Mouse (Mus musculus) heart, postnatal 0 days (tissue): ENCODE data around the gene Epha8. TPM values are rescaled to one million over a fixed set of nuclear protein-coding genes. Genes with fewer than 3 reads are reported as not detected.

ENCODE experiments used
- ATAC-seq: fragments of 200-750 bp; cut with Nextera tagmentation; 2 replicates; pipeline ENCODE4 v1.8.0; 2017; ENCODE audit warnings: low read depth, moderate number of reproducible peaks, moderate library complexity; ENCODE audit not compliant: insufficient read depth
- DNase-seq: peaks from one replicate; pipeline ENCODE4 v3.0.0-alpha.2; 2016; ENCODE audit warnings: low spot score
- H3K27ac ChIP-seq: fragments of 300-500 bp; sonication (generic); 2 replicates; pipeline ENCODE4 v1.5.1; 2014; ENCODE audit warnings: low read depth, mild to moderate bottlenecking
- H3K27me3 ChIP-seq: fragments of 300-500 bp; sonication (generic); 2 replicates; pipeline ENCODE4 v1.6.1; 2014; ENCODE audit warnings: low read length, mixed read lengths; ENCODE audit not compliant: control insufficient read depth, insufficient read depth
- H3K36me3 ChIP-seq: fragments of 300-500 bp; sonication (generic); replicated peaks from 2 replicates; pipeline ENCODE4 v1.6.1; 2014; ENCODE audit warnings: low read length, mixed read lengths; ENCODE audit not compliant: control insufficient read depth, insufficient read depth
- H3K4me1 ChIP-seq: fragments of 300-500 bp; sonication (generic); 2 replicates; pipeline ENCODE4 v1.6.1; 2014; ENCODE audit warnings: antibody characterized with exemption; ENCODE audit not compliant: control insufficient read depth, insufficient read depth
- H3K4me2 ChIP-seq: fragments of 300-500 bp; sonication (generic); 2 replicates; pipeline ENCODE4 v1.6.1; 2014; ENCODE audit warnings: low read depth, mild to moderate bottlenecking, low read length, moderate library complexity
- H3K4me3 ChIP-seq: fragments of 300-500 bp; sonication (generic); 2 replicates; pipeline ENCODE4 v1.5.1; 2014; ENCODE audit warnings: low read depth, low read length
- H3K9ac ChIP-seq: fragments of 300-500 bp; sonication (generic); replicated peaks from 2 replicates; pipeline ENCODE4 v1.6.1; 2014; ENCODE audit warnings: low read depth, low read length, mixed read lengths
- H3K9me3 ChIP-seq: fragments of 300-500 bp; sonication (generic); replicated peaks from 2 replicates; pipeline ENCODE4 v1.6.1; 2016; ENCODE audit warnings: low read length; ENCODE audit not compliant: control insufficient read depth
- CTCF ChIP-seq: IDR thresholded peaks from 2 replicates; pipeline ENCODE4 v1.5.1; 2016; ENCODE audit warnings: antibody characterized with exemption, control low read depth, low read depth
- EP300 ChIP-seq: IDR thresholded peaks from 2 replicates; pipeline ENCODE4 v1.6.1; 2016; ENCODE audit warnings: antibody characterized with exemption, low read depth
- WGBS: fragments of 180-500 bp; shearing (Covaris S2); extraction: QIAGEN DNeasy Blood & Tissue Kit; methylation state at CpG from one replicate; pipeline ENCODE4 v1.1.7; 2014; 5-methylcytosine and 5-hydroxymethylcytosine counted together
- polyA plus RNA-seq: library from polyadenylated mRNA; unstranded; fragments of >200 nt; fragmentation: Nextera tagmentation; extraction: Ambion mirVana; gene quantifications from 2 replicates; pipeline ENCODE4 v1.2.1, GENCODE M21; 2015
- total RNA-seq: library from RNA; depleted of rRNA; stranded (reverse); fragments of >200 nt; gene quantifications from 2 replicates; pipeline ENCODE4 v1.2.3, GENCODE M21; 2014; ENCODE audit warnings: low replicate concordance

Epha8 gene
- total and polyA plus RNA-seq, 2 experiments from 2014 or later = 0.08 TPM; not detected in 1

DNA sequence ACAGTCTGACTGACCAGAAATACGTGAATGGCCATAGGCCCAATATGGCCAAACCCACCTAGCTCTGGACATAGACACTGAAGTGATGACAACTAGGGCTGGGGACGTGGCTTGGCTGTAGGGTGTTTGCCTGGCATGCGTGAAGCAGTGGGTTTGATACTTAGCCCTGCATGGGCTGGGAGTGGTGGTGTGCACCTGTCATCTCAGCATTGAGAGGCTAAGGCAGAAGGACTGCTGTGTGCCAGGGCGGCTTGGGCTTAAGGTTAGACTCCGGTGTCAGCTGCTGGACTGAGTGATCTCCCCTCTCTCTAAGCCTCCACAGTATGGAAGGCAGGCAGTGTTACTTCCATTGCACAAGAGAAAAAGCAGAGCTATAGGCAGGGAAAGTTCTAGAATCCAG lies 18.7 kb downstream of the Epha8 start:
- Histone ChIP-seq H3K4me1 (0 out of 2 replicates have a peak, but pooled peaks cover under 1% of the 10 kb centered on the region), H3K9me3 (no peaks in the 10 kb centered on the region), H3K27ac (no peak overlapping the region), H3K9ac (no peak overlapping the region), H3K36me3 (no peaks in the 10 kb centered on the region), H3K4me2 (no peak overlapping the region), H3K4me3 (no peak overlapping the region), H3K27me3 (peaks cover 53% of the 10 kb centered on the region)
- TF ChIP-seq CTCF (no peak), EP300 (no peak)
- WGBS = 75% methylated on average over 5 of the region's 5 CpGs
- no peak for ATAC-seq
- DNase-seq = no peak

DNA sequence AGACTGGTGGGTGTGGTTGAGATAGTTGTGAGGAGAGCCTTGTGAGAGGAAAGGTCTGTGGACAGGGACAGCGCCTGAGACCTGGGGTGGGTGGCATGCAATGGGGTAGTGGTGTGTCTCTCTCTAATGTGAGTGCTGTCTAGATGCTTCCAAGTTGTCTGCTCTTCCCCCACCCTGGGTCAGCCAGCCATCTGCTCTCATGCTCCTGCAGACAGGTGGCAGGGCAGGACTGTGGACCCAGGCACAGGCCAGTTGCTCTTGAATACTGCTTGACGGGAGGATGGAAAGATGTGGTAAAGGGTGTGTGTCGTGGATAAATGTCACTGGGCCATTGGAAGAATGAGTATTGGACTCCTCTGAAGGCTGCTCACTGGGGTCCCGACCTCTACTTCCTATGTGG lies 19.3 kb downstream of the Epha8 start:
- Histone ChIP-seq H3K27ac (no peak overlapping the region), H3K9me3 (no peaks in the 10 kb centered on the region), H3K4me1 (no peaks in the 10 kb centered on the region), H3K36me3 (no peaks in the 10 kb centered on the region), H3K27me3 (peaks cover 56% of the 10 kb centered on the region), H3K9ac (no peak overlapping the region), H3K4me3 (no peak overlapping the region), H3K4me2 (no peak overlapping the region)
- DNase-seq (no peak), ATAC-seq (no peak)
- 64% methylated on average over 4 of the region's 4 CpGs for WGBS
- TF ChIP-seq CTCF (no peak), EP300 (no peak)

GRCm38 (mm10) chr4:136934746-136935613 lies 21.6 kb downstream of the Epha8 start:
- Histone ChIP-seq H3K9me3 (no peaks in the 10 kb centered on the region), H3K4me1 (no peaks in the 10 kb centered on the region), H3K4me3 (no peak overlapping the region), H3K4me2 (no peak overlapping the region), H3K27me3 (peaks cover 53% of the 10 kb centered on the region), H3K27ac (no peak overlapping the region), H3K36me3 (no peaks in the 10 kb centered on the region), H3K9ac (no peak overlapping the region)
- 27% methylated on average over 18 of the region's 18 CpGs for WGBS
- TF ChIP-seq CTCF (no peak), EP300 (no peak)
- DNase-seq (no peak), ATAC-seq (peak; percentile 21; the same call in 1 of the 2 replicates)

GRCm38 (mm10) chr4:136930474-136930873 lies 26.1 kb downstream of the Epha8 start:
- Histone ChIP-seq H3K9me3 (no peaks in the 10 kb centered on the region), H3K27me3 (peaks cover 63% of the 10 kb centered on the region), H3K4me1 (no peaks in the 10 kb centered on the region), H3K4me3 (no peak overlapping the region), H3K9ac (no peak overlapping the region), H3K36me3 (no peaks in the 10 kb centered on the region), H3K27ac (no peak overlapping the region), H3K4me2 (no peak overlapping the region)
- ATAC-seq (no peak), DNase-seq (no peak)
- 46% methylated on average over 8 of the region's 8 CpGs for WGBS
- TF ChIP-seq EP300 (no peak), CTCF (no peak)

DNA sequence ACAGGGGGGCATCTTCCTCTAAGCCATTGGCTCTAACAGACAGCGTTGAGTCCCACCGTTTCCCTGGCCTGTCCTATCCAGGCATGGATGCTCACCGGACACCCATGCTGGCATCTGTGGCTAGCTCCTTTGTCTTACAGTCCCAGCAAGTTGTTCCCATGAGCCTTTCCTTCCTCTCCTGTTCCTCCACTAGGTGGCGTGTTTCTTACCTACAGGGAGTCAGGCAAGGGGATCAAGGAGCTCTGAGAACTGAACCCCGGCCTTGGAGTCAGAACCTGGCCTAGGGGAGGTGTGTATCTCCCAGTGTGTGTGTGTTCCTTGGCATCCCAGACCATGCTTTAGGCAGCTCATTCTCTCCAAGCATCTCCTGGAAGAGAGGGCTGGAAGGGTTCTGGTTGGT lies 27.7 kb downstream of the Epha8 start:
- ATAC-seq = no peak
- Histone ChIP-seq H3K4me2 (no peak overlapping the region), H3K27ac (no peak overlapping the region), H3K4me3 (no peak overlapping the region), H3K27me3 (peaks cover 63% of the 10 kb centered on the region), H3K4me1 (no peaks in the 10 kb centered on the region), H3K9ac (no peak overlapping the region), H3K36me3 (no peaks in the 10 kb centered on the region), H3K9me3 (no peaks in the 10 kb centered on the region)
- peak; percentile 39 for TF ChIP-seq CTCF
- TF ChIP-seq EP300 = no peak
- WGBS = 14% methylated on average over 5 of the region's 5 CpGs
- DNase-seq = no peak
